Mouse (Mus musculus) MN1 (cell line): ENCODE results near the gene Megf11.
"Not testable (repeated sequence)": the region's sequence is repeated elsewhere in the genome, so short reads cannot be mapped to it uniquely, and the experiment has no call there.

Source experiments
- DNase-seq: peaks from one replicate; pipeline ENCODE4 v3.0.0-alpha.2; 2016; ENCODE audit warnings: low spot score

Gene Megf11

DNA sequence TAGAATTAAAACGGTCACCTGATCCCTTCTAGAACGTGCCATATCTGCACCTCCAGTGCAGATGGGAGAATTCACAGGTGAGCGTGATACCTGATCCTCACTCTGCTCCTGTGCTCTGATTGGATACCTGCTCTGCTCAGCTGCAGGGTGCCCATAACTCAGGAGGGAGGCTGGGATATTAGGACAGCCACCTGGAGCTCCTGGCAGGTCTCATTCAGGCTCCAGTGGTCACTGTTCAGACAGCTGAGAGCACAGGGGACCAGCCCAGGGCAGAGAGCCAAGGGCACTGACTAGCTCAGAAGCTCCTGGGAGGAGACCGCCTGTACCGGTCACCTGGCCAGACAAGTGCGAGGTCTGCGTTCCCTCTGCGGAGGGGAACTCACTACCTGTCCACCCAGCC, 80.7 kb downstream of the Megf11 start:
- DNase-seq = no peak

- no peak for DNase-seq
These were observed 81.1 kb downstream of the Megf11 start for GRCm38 (mm10) chr9:64466564-64466963.

DNA sequence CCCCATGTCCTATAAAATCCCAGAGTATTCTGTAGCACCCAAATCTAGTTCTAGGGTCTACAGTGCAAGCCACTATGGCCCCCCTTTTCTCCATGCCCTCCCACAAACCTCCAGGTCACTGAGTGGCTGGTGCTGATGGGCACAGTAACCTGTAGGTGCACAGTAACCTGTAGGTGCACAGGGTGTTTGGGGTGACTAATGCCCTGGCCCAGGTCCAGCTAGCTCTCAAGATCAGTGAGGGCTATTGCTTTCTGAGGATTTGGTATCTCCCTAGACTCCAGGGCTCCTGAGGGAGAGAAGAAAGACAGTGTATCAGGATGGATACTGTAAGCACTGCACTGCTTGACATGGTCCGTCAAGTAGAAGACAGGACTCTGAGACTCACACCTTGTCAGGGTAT, 85.4 kb downstream of the Megf11 start:
- no peak for DNase-seq

DNA sequence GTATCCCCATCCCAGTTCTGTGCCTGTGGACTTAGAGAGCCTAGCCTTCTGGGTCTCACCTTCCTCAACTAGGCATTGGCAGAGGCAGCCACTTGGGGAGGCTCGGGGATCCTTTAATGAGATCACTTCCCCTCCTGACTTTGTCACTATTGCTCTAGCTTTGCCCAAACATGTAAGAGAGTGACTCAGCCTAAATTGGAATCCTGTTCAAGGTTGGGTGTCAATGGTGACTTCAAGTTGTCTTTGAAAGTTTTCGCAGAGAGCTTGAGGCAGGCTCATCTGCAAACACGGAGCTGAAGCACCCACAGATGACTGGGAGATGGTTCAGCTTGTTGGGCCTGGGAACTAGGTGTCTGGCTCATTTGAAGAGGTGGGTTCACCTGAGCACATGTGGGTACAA, 85.9 kb downstream of the Megf11 start:
- DNase-seq = no peak

- DNase-seq = no peak
These were observed 86.7 kb downstream of the Megf11 start for GRCm38 (mm10) chr9:64472165-64472564.

DNA sequence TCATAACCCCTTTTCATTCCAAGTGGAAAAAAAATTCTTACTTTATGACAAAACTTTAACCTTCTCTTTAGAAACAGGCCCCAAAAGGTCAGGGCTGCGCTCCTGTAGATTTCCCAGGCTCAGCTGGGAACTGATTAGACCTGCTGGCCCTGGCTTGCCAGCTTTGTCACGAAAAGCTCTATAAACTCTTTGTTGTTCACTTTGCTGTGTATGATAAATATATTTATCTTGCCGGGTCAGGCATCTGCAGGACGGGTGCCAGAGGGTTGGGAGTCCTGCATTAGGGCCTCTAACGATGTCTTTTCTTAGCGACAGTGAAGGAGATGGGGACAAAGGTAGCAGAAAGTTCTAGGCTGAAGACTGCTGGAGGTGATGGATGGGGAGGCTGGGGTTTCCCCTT, 87.3 kb downstream of the Megf11 start:
- no peak for DNase-seq

- no peak for DNase-seq
These were observed 87.7 kb downstream of the Megf11 start for GRCm38 (mm10) chr9:64473170-64473569.

DNA sequence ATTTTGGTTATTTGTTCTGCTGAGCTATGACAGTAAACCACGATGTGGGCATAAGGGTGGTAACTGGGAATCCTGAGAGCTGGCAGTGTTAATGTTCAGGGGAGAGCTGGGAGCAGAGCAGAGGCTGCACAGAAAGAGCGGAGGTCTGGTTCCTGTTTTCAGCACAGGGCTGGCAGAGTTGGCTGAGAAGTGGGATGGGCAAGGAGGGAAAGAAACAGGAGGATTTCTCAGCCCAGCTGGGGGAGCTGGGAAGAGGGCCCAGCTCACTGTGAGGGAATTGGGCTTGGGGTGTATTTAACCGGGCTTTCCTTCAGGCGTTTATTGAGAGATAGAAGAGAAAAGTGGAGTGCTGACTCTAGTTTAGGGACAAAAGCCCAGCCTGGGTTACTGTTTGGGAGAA, 88.3 kb downstream of the Megf11 start:
- DNase-seq = peak; percentile 31

GRCm38 (mm10) chr9:64474142-64474541, 88.7 kb downstream of the Megf11 start:
- DNase-seq = peak; percentile 88

GRCm38 (mm10) chr9:64475942-64476341, 90.5 kb downstream of the Megf11 start:
- DNase-seq = no peak

GRCm38 (mm10) chr9:64477397-64477796, 92.0 kb downstream of the Megf11 start:
- not testable (repeated sequence) for DNase-seq

GRCm38 (mm10) chr9:64482126-64482525, 96.7 kb downstream of the Megf11 start:
- DNase-seq = no peak

- no peak for DNase-seq
These were observed 102.0 kb downstream of the Megf11 start for GRCm38 (mm10) chr9:64487377-64487776.

- DNase-seq = no peak
These were observed 109.2 kb downstream of the Megf11 start for GRCm38 (mm10) chr9:64494647-64495046.

DNA sequence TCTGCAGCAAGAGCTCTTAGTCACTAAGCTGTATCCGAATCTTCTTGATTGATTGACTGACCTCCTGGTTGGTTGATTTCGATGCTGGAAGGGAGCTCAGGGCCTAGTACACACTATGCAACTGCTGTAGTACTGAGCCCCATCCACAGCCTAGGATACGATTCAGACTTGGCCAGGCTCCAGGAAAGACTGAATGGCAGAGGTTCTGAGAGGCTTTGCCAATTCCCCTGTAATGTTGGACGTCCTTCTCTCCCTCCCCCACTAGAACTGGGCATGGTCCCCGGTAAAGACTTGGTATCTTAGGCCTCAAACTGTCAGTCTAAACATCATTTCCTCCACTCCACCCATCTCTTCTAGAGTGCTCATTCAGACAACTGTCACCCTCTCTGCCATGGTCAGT, 113.5 kb downstream of the Megf11 start:
- no peak for DNase-seq

DNA sequence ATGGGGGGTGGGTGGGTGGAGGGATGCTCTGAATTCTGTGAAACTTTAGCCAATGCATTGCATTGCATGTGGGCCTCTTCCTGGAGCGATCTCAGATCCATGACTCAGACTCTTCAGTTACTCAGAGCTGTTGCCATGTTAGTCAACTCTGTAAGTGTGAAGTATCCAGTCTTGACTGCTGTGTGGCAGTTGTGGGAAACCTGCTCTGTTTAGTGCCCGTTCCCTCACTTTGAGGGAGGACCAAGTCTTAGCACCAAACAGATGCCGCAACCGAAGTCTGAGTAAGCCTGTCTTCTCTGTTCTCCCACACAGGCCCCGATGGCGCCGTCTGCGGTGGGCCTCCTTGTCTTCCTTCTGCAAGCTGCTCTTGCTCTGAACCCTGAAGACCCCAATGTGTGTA, 115.8 kb downstream of the Megf11 start:
- no peak for DNase-seq

DNA sequence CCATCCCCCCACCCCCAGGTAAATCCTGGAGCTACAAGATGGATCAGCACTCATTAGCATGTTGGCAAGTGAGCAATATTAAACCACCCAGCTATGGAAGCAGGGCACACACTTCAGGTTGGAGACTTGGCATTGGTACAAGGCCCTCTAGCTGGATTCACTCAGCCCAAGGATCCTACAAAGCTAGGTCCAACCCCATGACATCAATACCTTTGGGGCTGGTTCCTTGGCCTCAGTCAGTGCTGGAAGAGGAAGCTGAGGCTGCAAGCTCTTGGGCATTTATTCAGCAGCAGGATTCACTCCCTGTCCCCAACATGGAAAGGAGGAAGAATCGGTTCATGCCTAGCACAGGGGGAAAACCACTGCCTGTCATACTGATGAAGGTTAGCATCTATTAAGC, 118.6 kb downstream of the Megf11 start:
- no peak for DNase-seq

GRCm38 (mm10) chr9:64504456-64504855, 119.0 kb downstream of the Megf11 start:
- no peak for DNase-seq

DNA sequence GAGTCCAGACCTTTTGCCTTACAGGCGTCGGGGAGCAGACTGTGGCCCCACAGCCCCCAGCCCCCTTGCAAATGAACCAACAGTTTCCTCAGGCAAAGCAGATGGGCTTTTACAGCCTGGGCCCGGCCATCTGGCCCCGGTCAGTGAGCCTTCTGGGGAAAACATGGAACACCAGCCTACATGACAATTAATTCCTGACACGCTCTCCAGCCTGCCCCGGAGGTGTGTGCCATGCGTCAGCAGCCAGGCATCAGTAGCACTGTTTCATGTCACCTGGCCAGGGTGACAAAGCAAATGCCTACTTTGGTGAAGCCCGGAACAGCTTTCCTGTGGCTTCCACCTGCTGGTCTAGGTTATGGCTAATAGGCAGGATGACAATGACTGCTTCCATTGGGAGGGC, 119.5 kb downstream of the Megf11 start:
- DNase-seq = peak; percentile 54

DNA sequence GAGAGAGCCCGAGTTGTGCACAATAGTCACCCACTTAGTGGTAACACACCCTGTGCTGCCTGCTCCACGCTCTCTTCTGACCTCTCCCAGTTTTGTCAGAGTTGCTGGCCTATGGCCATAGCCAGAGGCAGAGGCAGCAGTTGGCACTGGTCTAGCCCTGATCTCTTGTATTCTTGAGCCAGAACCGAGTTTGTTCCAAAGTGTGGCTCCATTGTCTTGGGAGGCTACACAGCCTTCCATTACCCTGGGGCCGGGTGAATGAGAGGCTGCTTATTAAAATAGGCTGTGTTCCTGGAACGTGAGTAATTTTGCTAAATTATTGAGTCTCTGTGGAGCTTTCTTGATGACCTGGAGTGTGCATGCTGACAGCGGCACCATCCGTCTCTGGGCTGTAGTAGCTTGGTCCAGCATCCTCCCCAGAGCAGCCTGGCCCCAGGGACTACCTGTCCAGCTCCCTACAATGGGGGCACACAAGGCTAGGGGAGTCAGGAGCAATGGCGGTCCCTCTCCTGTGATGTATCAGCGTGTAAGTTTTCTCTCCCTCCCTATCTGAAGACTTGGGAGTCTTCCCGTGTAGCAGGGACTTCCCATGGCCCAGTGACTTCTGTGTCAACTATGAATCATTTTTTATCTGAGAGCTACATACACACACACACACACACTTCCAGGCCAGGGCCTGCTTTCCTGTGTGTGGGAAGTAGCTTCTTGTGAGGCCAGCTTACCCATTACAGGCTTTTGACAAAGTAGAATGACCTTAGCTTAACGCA, 121.2 kb downstream of the Megf11 start:
- no peak for DNase-seq

DNA sequence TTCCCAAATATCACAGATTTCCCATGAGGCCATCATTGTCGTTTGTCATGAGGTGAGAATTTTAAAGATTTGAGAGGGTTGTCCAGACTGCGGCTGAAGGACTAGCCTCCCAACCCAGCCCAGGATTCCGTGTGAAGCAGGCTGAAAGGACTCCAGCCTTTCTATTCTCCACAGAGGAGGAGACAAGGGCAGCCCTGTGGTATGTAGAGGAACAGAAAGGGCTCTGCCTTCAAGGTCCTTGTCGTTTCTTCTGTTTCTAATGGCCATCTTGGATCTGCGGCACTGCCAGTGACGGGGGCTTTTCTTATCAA, 121.7 kb downstream of the Megf11 start:
- DNase-seq = no peak

DNA sequence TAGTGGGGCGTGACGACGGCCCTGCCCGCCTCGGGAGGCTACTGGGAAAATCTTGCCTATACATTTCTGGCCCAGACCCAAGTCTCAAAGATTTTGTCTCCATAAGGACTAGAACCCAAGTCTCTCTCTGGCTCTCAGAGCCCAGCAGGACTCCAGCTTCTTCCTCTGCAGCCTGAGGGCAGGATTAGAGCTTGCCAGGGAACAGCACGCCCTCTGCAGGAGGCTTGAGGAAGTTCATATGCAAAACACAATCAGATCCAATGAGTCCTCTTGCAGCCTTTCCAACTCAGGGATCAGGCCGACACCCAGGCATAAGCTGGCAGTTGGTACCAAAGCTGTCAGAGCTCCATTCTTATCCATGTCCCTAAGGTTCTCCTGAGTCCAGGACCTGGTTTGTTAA, 122.6 kb downstream of the Megf11 start:
- DNase-seq = no peak

DNA sequence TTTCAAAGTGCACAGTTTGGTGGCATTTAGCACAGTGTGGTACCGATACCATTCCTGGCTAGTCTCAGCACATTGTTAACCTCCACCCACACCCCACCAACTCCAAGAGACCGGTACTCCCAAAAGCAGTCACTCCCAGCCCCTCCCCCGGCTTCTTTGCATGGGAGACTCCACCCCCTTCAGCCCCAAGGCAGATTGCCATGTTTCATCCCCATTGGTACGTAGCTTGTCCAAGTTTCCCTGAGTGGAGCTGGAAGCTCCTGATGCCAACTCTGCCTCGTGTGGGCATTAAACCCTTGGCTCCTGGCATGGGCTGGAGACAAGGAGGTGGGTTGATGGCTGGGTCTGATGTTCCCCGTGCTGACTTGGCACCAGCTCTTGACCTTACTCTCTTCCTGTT, 129.4 kb downstream of the Megf11 start:
- DNase-seq = no peak

- DNase-seq = no peak
These were observed 134.7 kb downstream of the Megf11 start for GRCm38 (mm10) chr9:64519921-64520746.
